Mouse (Mus musculus) megakaryocyte, adult 5-6 weeks (primary cell): Measurements from ENCODE around the gene Ifitm2. TPM values are rescaled to one million over a fixed set of nuclear protein-coding genes. Genes with fewer than 3 reads are reported as not detected.
"Not testable (repeated sequence)": the region's sequence is repeated elsewhere in the genome, so short reads cannot be mapped to it uniquely, and the experiment has no call there.

Source experiments
- ATAC-seq: 2 replicates; pipeline ENCODE4 v1.8.0; 2016; ENCODE audit warnings: mild to moderate bottlenecking, inconsistent platforms; ENCODE audit not compliant: poor library complexity, severe bottlenecking
- total RNA-seq, 2 experiments: library from RNA; stranded (forward) in 1 of 2; stranded (reverse) in 1 of 2; fragments of 153-499, 151-499 nt in 1 of 2; fragments of 221-1000, 200-1000 nt in 1 of 2; gene quantifications; 2 replicates each; pipeline versions ENCODE4 v1.2.3 to v1.2.4; 2015 to 2017

Gene Ifitm2
- total RNA-seq, 2 experiments from 2014 or later, result 447 to 773 TPM

DNA sequence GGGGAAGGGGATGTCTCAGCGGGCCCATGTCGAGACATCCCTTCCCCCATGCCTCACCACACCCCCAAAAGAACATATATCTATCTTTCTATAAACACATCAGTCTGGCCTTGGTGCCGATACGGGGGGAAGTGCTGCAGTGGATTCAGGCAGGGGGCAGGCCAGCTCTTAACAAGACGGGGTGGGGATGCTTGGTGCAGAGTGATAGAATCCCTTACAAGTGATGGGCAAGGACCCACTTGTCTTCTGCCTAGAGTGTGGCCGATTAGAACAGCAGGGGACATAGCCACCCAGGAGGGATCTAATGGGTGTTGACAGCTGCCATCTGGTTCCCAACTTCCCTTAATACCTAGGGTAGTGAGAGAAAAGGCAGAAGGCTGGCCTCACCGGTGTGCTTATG is 15.1 kb upstream of the Ifitm2 start:
- ATAC-seq, result peak; percentile 9; the same call in 1 of the 2 replicates

DNA sequence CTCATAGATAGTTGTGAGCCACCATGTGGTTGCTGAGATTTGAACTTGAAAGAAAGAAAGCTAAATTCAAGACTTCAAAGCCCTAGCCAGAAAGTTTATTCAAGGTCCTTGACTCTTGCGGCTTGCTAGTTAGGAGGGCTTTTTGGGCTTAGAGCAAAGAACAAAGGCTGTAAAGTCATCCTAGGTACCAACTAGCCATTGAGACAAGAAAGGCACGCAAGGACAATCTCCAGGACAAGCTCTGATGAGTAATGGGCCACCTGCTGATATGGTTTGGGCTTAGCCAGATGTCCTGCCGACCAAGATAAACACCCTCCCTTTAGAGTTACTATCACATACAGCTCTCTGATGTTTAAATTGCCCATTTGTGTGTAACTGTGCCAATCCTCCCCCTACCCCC is 12.9 kb upstream of the Ifitm2 start:
- not testable (repeated sequence) for ATAC-seq

DNA sequence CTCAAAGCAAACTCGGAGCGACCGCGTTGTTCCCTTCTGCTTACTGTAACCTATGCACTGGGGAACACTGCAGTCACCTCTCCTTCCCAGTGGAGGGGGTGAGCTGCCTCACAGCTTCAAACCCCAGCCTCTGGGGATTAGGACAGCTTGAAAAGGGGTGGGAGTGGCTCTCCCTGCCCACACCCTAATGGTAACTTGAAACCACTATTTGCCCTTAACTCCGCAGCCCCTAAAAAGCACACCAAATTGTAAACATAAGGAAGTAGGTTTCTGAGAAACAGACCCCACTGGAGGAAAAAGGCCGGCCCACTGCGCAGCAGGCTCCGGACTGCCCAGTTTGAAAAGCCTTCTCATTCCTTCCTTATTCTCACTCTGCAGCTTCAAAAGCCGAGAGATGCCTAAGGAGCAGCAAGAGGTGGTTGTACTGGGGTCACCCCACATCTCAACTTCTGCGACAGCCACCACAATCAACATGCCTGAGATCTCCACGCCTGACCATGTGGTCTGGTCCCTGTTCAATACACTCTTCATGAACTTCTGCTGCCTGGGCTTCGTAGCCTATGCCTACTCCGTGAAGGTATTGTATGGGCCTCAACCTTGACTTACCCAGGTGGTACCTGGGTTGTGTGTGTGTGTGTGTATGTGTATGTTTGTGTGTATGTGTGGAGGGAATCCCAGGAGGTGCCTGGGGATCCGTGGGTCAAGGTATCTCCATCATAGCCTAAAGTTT is 12.2 kb upstream of the Ifitm2 start:
- ATAC-seq, result peak; percentile 70

DNA sequence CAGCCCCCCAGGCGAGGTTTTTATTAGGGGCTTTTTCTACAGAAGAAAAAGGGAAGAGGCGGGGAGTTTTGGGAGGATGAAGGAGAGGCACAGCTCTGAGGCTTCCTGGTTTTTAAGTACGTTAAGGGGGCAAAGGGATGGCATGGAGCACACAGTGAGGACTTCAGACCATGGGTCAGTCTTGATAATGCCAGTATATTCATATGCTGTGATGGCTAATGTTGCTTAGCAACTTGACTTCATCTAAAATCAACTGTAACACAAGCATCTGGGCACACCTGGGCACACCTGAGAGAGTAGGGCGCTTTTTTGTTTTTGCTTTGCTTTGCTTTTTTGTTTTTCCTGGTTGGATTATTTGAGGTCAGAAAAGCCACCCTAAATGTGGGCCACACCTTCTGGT is 11.1 kb upstream of the Ifitm2 start, which contains the start of gene Ifitm1:
Ifitm1 (plus strand) TSS at position 301 of the 400 bp plus-strand sequence.
- ATAC-seq, result no peak

DNA sequence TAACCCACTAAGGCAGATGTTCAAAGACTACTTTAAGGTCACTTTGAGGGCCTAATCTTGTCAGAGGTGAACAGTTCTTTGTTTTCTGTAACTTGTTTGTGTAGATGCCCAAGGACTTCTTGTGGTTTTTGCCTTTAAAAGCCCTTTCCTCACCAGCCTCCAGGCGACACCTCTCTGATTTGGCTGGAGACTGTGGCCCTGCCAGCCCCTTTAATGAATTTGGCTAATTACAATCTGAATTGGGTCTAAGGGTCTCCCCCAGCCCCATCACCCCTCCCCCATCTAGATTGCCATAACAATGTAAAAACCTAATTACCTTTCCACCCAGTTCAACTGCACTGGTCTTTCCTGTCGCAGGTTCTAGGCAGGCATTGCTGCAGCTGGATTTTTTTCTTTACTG is 6.9 kb upstream of the Ifitm2 start:
- no peak for ATAC-seq

DNA sequence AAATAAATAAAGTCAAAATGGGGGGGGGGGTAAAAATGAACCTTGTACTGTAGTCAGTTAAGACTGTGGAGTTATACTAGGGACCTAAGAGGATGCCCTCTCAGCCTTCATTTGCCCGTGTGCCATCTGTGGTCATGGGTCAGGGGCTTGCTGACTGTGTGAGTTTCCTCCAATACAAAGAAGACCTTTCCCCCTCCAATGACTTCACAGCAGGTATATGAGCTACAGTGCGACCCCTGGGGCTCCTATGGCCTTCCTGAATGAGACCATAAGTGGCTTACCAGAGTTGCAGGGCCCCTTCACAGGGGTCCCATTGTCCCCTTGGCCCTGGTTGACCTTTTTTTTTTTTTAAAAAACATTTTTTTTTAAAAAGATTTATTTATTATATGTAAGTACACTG is 5.6 kb upstream of the Ifitm2 start:
- ATAC-seq, result no peak

DNA sequence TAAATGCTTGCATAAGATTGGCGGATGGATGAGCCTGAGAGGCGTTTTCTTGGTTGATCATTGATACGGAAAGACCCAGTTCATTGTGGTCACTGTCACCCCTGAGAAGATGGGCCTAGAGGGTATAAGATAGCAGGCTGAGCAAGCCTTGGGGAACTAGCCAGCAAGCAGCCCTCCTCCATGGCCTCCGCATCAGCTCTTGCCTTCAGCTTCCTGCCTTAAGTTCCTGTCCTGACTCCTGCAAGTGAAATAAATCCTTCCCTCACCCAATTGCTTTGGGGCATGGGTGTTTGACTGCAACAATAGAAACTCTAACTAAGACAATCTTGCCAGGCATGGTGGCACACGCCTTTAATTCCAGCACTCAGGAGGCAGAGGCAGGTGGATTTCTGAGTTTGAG is 4.2 kb upstream of the Ifitm2 start:
- no peak for ATAC-seq

DNA sequence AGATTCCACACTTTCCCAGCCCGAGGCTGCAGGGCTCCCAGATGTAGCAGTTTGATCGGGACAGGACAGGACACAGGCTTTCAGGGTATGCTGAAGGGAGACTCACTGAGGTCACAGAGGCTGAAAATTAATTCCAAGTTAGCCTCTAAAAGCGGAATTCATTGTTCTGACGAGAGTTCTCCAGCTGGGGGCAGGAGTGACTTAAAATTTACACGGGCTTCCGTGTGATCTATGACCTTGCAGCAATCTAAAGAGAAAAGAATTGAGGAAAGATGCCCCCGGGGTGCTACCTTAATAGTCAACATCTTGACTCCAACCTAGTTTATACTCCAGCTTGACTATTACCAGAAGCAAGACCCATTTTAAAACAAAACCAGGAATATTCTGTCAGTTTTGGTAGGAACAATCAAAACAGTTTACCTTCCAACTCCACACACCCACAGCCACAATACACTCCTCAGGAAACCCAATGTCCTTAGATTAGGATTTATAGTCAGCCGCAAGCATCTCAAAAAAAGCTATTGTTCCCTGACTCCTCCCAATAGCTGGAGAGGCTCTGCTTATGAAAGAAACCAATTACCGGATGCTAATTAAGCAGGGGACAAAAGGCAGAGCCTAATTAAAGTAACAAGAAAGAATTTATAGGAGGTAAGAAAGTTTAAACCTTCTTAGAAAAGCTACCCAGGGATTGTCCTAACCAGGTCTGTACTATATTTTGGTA is 3.6 kb upstream of the Ifitm2 start:
- ATAC-seq, result peak; percentile 50

DNA sequence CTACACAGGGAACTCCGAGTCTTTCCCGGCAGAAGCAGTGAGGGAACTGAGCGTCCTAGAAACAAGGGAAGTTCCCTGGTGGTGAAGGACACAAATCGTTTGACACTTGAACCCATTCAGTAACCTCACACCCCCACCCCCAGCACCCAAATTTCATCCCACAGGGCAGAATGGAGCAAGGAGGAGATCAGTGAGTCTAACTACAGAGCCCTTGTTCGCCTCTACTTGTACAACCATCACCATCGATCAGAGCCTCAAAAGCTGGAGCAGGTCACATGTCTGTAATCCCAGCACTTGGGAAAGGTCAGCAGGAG is 726 bp upstream of the Ifitm2 start:
- no peak for ATAC-seq

DNA sequence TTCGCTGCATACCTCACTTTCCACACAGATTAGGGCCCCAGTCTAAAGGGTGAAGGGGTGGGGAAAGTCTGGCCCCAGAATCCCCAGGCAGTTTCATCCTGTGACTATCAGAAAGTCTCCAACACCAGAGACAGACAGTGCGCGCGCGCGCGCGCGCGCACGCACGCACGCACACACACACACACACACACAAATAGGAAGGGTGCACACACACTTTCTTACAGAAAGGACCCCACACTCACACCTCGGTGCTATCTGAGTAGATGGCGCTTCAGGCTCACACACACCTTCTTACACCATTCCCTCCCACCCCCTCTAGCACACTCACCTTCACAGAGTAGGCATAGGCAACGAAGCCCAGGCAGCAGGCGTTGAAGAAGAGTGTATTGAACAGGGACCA is 445 bp downstream of the Ifitm2 start:
- 0 out of 2 replicates have a peak, but pooled peaks have one; percentile 7 for ATAC-seq

DNA sequence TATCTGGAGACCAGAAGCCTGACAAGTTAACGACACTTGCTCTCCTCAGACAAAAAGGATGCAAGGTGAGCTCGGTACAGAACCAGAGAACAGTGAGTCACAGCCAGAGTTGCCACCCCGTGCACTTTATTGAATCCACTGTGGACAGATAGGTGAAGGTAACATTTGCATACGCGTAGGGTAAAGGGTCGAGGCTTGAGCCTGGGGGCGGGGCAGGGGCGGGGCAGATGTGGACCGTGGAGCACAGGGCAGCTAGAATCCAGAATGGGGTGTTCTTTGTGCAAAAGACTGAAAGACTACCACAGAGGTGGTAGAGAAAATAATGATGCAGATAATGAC is 1.1 kb downstream of the Ifitm2 start:
- ATAC-seq, result 0 out of 2 replicates have a peak, but pooled peaks have one; percentile 9

DNA sequence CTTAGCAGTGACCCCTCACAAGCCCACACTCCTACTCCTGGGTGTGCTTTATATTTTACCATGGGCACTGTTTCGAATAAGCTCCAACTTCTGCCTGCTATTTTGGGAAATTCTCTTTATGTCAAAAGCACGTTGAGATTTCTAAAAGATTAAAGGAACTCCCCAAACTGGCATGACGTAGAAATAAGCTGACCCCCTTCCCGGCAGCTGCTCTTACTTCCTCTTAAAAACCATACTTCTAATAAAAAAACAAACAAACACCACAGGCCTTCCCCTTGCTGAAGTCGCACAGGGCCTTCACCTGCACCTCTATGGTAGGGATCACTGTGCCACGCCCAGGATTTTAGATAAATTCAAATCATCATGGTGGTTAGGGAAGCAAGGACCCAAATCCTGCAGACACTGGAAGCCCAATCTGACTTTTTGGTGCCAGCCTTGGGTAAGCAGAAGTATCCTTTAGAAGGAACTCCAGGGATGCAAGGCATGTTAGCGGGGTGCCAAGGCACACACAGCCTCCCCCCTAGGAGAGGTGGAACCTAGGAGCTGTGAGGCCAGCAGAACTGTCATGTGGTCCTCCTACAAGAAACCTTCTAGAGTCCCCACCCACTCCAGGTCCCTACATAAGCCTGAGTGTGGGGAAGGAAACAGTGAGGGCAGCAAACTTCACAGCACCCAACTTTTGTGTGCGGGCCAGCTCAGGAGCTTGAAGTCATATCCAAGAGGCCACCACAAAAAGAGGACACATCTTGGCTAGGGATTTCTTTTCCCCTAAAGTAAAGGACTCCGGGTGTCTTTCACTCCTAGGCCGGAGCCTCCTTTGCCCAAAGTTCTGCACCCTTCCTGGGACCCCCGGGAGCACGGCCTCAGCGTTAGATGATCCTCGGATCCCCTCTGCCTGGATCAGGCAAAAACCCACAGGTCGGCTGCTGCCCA is 1.7 kb downstream of the Ifitm2 start:
- peak; percentile 67 for ATAC-seq

DNA sequence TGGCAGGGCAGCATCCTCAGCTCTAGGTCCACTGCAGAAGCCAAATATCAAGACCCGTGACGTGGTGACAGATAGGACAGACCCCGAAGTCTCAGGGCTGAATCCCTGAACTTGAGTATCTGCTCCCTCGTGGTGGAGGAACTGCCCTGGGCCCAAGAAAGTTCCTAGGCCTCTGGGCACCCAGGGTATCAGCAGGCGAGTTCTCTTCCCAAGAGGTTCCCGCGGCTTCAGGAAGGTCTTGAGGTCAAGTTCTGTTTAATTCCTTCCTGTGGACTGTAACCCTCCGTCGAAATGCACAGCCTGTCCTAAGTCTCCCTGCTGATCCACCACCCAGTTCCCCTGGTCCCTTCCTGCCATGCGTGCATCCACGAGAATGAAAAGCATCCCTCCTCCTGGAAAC is 2.7 kb downstream of the Ifitm2 start:
- no peak for ATAC-seq

DNA sequence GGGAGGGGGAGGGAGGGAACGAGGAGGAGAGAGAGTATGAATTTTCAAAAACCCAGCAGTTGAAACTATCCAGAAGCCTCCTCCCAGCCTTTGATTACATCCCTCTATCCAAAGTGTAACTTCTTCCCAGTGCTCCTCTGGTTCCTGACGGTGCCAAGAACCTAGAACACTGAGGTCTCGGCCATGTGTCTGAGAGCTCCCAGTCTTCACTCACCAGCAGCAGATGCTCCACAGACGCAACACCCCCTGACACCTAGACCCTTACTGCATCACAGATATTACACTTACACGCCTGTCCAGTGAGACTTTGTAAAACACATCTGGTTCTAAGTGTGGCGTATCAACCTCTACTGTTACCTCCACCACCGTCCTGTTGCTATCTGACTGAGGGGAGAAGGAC is 3.3 kb downstream of the Ifitm2 start:
- ATAC-seq, result no peak

DNA sequence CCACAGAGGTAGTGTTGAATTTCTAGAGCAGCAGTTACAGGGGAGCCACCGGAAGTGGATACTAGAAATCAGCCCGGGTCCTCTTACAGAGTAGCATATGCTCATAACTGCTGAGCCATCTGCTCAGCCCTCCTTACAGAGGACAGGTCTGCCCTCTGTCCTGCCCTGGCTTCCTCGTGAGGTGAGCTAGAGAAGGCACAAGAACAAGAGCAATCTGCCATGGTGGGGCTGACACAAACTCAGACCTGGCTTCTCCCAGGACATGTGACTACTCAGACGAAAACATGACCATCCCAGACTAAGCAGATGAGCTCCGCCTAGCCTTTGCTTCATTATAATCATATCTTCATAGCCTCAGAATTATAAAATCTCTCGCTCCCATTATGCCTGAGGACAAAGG is 4.0 kb downstream of the Ifitm2 start:
- ATAC-seq, result no peak

DNA sequence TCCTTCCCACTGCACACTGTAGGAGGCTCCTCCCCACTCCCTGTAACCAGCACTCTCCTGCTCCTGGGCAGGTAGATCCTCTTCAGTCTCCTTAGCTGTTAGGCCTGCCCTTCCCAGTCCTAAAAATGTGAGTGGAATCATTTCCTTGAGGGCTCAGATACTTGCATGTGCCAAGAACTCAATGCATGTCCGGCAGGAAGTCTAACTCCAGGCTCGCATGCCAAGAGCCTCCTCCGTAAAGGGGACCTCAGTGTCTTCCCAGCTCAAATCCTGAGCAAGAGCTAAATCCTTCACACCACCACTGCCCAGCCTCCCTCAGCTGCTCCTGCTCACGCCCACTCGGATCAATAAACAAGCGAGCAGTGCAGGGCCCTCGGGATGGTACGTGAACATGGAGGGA is 4.7 kb downstream of the Ifitm2 start:
- no peak for ATAC-seq

DNA sequence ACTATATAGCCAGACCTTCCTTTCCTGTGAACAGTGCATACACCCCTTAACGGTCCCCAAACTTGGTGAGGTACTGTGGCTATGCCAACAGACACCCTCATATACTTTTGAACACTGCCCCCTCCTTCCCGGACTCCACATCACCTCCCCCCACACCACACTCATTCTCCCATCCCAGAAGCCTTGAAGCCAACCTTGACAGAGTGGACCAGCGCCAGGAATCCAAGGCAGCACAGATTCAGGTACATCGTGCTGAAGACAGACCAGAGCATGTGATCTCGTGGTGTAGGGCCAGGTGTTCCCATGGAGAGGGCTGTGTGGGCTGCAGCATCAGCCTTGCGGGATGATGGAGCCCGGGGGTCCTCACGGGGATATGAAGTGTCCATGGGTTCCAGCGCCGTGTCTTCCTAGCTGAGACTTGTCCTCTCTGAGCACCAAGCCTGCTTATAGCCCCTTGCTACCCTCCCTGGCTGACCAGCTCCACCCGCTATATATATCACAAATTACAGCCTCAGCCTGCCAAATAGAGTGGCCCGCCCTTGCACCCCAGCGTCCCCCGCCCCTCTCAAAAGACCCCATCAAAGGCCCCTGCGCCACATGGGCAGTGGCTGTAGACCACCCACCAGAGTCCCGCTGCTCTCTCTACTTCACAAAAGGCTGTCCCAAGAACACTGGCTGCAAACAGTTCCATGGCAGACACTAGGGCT is 5.8 kb downstream of the Ifitm2 start, which contains the start of gene Ifitm5:
Ifitm5 (minus strand) TSS at position 468 of the 707 bp plus-strand sequence.
- ATAC-seq, result no peak

DNA sequence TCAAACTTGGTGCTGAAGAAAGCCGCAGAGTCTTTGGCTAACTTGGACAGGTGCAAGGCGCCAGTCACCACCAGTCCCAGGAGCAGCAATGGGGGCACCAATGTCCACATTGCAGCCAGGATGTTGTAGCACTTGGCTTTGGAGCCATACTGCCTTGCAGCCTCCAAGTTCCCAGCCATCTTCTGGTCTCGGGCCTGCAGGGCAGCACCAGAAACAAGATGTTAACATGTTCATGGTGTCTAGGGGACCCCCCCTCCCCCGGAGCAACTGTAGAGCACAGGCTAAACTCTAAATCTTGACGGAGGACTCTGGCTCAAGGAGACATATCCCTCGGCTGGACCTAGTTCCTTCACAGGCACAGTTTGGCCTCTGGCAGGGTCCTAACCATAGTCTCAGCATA is 6.5 kb downstream of the Ifitm2 start:
- no peak for ATAC-seq

DNA sequence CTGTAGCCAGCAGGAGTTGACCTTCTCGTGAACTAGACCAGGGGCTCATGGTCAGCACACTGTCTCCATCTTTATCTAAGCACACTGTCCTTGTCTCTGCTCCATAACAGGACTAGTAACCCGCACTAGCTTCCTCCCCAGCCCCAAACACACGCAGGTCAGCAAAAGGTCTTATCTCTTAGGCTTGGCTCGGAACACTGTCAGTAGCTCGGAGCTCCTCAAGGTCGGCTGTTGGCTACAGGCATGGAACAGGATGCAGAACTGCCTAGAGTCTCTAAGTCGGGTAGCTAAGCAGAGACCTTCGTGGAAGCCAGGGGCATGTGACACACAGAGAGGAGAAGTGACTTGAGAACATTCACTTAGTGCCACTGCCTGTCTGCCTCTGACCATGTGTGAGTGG is 7.6 kb downstream of the Ifitm2 start:
- no peak for ATAC-seq

DNA sequence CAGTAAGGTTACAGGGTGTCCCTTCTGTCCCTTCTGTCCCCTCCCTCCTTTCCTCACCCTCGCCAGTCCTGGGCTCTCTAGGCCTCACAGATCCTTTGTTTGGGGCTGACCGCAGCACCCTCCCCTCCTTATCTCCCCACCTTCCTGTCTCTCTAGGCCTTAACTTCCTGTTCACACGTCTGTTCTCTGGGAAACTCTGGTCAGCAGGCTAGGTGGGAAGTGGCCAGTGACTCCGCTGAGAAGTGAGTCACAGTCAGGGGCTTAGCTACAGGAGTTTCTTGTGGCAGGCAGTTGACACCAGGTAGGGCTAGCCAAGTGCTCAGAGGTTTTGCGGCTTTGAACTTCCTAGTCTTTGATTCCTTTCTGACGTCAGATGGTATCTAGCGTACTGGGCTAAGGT is 8.8 kb downstream of the Ifitm2 start:
- ATAC-seq, result peak; percentile 79

DNA sequence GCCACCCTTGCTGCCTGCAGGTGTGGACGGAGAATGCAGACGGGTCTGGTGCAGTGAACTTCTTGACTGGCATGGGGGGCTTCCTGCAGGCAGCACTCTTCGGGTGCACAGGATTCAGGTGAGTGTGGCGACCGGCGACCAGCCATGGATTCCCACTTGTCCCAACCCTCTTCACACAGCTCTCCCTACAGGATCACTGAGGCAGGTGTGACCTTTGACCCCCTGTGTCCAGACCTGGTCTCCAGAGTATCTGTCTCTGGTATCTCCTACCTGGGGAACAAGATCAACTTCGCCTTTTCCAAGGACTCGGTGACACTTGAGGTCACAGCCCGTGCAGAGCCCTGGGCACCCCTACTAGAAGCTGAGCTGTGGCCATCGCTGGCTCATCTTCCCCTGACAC is 9.5 kb downstream of the Ifitm2 start:
- no peak for ATAC-seq
